Mouse (Mus musculus): ENCODE measurements around the gene Ak3.
A peak's percentile ranks its signal among the peaks of the same experiment; 100 is the strongest.

Gene Ak3

DNA sequence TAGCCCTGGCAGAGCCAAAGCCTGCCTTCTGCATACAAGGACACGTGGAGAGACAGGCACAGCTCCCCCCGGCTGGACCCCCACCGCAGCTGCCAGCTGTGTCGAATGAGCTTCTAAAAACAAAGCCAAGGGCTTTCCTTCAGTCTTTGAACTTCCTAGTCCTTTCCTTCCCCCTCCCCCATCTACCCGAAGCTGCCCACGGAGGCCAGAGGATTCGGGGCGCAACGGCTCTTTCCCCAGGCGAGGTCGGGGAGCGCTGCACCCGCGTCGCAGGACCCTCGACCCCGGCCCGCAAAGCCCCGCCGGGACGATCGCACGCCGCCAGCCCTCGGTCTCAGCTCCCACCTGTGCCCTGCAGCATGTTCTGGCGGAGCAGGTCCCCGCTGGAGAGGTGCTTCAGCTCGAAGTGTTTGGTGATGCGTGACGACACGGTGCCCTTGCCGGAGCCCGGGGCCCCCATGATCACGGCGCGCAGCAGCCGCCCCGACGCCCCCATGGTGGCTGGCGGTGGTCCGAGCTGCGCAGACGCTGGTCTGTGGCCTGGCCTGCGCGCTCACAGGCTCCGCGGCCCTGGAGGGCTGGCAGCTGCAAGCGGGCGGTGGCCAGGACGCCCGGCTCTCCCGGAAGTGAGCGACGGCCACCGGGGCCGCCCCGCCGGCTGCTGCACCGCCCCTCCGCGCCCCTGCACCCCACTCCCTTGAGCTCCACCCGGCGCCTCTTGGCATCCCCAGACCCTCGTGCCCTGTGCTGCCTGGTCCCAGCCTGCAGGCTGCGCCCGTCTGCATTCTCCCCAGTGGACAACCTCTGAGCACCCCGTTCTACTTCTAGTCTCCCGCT, at the start of gene Ak3:
Ak3 (minus strand) TSS at position 628 of the 837 bp plus-strand sequence.
- peak; percentile 87 for DNase-seq (ENCODE audit: low read depth, low spot score)

DNA sequence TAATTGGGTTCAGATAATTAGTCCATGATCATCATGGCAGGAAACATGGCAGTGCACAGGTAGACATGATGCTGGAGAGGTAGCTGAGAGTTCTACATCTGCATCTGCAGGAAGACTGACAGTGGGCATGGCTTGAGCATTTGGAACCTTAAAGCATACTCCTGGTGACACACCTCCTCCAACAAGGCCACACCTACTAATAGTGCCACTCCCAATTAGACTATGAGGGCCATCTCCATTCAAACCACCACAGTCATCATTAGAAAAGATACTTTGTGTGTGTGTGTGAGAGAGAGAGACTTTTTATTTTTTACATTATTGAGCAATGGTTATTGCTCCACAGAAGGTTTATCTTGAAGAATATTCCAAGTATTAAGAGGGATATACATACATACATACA, 44.4 kb upstream of the Ak3 start:
- no peak for DNase-seq (ENCODE audit: low read depth, low spot score)

DNA sequence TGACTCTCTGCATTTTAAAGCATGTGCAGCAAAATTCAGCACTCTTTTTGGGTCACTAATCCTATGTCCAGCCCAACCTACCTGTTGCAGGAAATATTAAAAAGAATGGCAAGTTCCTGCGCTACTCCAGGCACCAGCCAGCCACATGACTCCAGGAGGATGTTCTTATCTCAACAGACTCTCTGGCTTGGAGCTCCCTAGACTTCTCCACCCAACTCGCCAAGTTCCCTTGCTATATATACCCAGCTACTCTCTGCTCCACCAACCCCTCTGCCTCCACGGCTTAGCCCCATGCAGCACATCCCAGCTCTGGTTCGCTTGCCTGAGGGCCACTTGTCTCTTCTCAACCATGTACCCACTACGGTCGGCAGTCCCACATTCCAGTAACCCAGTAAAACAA, 40.9 kb upstream of the Ak3 start:
- no peak for DNase-seq (ENCODE audit: low read depth, low spot score)

DNA sequence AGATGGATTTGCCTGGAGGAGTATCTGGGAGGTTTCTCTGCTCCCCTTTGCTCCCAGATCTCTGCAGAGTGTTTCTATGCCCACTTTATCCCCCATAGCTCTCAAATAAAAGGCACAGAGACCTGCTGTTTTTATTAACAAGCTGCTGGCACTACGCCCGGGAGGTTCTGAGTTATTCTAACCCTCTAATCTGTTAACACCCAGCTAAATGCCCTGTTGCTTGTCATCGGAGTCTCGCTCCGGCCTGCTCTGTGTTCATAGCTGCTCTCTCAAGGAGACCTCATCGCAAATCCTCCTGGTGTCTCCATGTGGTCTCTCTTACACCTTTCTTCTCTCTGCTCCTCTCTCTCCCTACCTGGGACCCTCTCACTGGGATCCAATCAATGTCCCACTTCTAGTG, 27.0 kb upstream of the Ak3 start:
- DNase-seq (ENCODE audit: low read depth, low spot score) = peak; percentile 36

DNA sequence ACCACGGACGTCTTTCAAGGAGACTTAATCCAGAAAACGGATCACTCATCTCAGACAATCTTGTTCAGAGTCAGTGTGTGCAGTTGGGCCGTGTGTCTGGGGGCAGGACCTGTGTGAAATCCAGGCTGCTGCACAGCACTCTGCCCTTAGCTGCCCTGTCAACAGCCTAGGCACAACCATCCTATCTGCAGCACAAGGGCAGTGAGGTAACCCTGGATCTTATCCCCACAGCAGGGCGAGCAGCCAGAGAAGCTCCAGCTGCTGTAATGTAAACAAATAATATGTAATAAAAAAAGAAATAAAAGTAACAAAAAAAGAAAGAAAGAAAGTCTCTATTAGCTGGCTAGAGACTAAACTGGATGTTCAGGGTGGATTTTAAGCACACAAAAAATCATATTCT, 21.4 kb upstream of the Ak3 start:
- DNase-seq (ENCODE audit: low read depth, low spot score) = no peak

DNA sequence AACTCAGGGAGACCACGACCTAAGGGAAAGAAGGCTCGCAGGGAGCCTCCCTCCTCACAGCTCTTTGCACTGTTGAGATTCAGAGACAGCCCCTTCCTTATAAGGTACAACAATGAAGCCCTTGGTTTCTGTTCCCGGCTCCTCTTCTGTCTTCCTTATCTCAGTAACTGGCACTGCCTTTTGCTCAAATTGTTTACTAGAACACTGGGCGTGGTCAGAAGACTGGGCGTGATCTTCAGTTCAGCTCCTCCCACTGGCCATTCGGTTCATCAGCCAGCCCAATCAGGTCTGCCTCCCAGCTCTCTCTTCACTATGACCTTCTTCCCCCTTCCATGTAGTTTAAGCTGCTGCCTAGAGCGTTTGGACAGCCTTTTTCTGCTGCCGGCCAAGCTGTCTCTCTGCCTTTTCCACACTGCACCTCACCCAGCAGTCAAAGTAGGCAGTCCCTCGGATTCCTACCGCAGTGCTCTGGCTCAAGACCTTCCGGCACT, 19.3 kb upstream of the Ak3 start:
- DNase-seq (ENCODE audit: low read depth, low spot score) = peak; percentile 92

DNA sequence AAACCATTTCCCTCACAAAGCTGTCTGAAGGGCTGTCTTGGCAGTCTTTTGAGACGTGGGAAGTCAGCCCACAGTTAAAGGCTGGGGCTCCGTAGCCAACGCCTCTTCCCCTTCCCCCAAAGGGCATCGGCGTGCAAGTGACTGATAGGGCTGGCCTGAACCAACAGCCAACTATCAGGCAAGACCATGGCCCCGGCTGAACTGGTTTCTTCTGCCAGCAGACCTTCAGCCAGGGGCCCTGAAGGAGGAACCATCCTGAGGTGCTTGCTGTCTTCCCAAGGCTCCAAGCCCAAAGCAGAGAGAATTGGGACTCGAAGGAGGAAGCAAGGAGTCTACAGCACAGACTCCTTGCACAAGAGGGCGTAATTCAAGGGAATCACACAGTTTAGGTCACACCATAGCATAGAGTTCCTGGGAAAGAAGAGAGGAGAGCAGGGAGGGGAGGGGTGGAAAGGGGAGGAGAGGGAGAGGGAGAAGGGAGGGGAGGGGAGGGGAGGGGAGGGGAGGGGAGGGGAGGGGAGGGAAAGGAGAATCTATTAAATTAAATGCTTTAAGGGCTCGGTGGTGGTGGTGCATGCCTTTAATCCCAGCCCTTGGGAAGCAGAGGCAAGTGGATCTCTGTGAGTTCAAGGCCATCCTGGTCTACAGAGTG, 16.8 kb upstream of the Ak3 start:
- peak; percentile 35 for DNase-seq (ENCODE audit: low read depth, low spot score)

DNA sequence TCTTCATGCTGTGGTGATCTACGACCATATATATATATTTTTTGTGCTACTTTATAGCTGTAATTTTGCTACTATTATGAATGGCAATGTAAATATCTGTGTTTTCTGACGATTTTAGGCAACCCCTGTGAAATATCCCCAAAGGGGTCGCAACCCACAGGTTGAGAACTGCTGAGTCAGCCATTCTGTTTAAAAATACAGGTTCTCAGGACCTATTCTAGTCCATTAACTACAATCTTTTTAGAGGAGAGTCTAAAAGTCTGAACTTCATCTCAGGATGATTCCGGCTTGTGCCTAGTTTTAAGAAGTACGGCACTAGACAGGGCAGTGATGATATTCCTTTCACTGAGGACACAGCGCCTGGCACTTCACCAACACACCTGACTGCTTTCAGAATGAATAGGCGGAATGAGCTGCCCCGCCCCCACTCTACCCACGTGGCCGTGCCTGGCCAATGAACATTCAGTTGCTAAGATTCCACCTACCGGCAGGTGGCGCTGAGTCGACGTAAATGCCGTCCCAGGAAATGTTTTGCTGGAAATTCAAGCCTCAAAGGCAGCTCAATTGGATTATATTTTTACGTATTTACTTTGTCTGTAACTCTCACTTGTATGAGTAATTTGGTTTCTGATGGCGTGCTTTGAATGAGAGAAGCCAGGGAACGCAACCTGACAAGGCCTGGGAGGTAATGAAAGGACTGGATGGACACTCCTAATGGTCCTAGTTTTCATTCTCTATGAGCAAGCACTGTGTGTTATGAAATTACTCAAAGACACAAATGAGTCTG, 16.0 kb upstream of the Ak3 start:
- DNase-seq (ENCODE audit: low read depth, low spot score) = peak; percentile 95

DNA sequence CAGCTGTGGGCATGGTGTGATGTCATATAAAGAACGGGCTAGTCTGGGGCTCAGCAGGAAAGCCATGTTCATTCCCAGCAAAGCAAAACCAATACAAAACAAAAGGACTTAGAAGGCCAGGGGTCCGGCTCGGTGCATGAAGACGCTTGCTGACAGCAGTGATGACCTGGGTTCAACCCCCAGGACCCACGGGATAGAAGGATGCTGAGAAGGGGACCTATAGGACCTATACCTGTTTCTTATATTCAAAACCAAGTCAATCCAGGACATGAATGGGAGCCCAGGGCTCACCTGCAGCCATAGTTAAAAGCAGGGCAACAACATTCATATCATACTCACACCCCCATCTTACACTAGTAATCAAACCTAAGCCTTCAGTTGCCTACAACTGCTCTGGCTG, 15.2 kb upstream of the Ak3 start:
- DNase-seq (ENCODE audit: low read depth, low spot score) = no peak

DNA sequence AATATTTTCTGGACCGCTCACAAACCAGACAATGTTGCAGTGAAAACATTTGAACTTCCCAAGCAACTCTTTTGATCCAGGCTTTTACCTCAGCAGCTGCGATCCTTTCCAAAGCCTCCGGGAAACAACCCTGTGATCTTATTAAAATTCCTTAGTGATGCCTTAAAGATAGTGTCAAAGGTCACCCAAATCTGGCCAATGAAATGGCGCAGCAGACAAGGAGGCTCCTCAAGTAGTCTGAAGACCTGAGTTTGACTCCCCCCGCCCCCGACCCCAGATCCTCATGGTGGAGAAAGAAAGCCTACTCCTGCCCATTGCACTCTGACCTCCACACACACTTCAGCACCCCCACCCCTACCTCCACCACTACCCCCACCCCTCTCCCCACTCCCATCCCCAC, 12.5 kb upstream of the Ak3 start:
- no peak for DNase-seq (ENCODE audit: low read depth, low spot score)

DNA sequence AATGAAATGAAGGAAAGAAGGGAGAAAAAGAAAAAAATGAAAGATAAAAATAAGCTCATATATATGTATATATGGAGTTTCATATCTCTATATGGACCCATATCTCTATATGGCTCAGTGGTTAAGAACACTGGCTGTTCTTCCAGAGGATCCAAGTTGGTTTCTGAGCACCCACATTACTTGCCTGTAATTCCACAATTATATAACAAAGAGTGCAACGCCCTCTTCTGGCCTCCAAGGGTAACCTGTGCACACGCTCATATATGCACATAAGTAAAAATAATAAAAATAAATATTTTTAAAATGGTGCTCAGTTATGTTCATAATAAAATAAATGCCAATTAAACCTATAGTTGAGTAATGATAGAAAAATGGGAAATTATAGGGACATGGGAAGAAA, 11.9 kb upstream of the Ak3 start:
- DNase-seq (ENCODE audit: low read depth, low spot score) = peak; percentile 25

DNA sequence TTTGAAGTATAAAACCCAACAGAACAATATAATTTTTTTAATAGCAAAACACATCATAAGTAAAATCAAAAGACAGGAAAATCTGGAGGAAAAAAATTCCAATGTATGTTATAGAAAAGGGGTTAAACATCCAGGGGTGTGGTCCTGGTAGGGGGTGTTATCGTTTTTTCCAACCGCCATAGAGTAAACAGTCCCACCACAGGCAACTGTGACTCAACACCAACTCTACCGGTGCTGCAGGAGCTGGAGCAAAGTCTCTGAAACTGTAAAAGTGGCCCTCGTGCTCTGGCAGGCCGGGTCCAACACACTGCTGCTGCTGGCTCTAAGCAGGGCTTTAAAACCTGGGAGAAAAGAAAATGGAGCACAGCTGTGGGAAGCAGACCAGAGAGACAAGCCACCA, 11.0 kb upstream of the Ak3 start:
- DNase-seq (ENCODE audit: low read depth, low spot score) = no peak

DNA sequence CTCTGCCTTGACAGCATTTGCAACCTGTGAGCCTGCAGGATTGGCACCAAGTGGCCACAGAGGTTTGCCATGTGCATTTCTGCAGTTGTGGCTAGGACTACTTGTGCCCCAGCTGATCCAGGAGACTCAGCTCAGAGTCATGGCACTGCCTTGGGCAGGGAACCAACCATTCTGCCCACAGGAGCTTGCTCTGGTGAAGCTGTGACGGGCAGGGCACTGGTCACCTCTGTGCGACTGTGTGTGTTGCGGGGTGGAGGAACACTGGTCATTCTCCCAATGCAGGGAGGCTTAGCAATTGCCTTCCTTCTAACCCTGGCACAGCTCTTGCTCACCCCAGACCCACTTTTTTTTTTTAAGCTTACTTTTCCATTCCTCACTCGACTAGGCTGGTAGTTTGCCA, 7.7 kb upstream of the Ak3 start:
- DNase-seq (ENCODE audit: low read depth, low spot score) = no peak

DNA sequence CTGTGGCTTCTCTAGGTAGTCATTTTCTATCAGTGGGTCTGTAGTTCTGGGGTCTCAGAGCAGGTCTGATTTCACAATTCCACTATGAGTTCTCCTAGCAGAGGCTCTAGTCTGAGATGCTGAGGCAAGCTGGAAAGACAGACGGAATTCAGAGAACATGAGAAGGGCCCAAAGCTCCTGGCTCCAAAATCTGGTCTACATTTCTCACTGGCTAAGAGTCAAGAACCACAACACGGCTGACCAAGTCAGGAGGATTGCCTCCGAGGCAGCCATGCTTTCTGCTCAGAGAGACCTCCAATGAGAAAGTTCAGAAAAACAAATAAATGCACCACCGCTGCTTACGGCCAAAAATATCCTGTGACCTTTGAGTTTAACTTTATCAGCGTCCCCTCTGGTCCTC, 6.8 kb upstream of the Ak3 start:
- no peak for DNase-seq (ENCODE audit: low read depth, low spot score)

DNA sequence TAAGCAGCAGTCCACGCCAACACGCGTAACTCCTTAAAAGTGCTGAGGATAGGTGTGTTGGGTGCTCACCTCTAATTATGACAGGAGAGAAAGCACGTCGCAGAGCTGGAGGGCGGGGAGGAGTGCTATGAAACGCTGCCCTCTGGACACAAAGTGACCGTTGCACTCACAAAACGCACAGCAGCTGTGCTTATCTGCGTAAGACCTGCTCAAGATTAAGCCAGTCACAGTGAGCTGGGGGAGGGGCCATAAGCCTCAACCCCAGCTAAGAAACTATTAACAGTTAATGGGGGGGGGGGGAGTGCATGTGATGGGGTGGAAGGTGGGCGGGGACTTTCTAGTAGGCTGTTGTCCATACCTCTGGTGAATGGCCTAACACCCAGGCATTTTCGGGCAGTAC, 5.0 kb upstream of the Ak3 start:
- no peak for DNase-seq (ENCODE audit: low read depth, low spot score)

DNA sequence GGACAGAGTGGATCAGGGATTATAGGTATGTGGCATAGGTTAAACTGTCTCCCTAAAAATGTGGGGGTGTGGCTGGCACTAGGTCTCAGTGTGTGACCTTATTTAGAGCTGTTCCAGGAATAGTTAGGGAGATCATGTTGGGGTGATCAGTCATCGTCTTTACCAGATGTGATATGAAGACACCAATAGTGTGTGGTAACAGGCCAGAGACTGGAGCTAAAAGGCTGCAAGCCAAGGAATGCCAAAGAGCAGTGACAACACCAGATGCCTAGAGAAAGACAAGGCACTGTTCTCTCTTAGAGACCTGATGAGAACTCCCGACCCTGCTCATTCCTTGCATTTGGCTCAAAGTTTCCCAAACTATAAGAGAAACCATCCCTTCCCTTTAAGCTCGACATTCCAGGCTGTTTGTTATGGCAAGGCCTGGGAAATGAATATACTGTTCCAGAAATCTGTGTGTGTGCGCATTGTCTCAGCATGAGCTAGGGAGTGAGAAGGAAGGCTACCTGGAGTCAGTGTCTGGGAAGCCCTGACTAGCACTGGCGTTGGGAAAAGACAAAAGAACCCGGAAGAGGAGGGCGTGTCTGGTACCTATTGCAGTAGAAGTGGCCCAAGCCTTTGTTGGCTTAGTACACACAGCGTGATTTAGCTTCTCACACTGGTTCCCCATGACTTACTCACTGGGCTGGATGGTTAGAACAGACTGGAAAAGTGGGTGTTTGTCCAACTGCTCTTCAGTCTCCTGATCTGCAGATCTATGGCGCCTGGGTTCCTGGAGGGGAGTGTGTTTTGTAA, 2.6 kb upstream of the Ak3 start:
- DNase-seq (ENCODE audit: low read depth, low spot score) = no peak

DNA sequence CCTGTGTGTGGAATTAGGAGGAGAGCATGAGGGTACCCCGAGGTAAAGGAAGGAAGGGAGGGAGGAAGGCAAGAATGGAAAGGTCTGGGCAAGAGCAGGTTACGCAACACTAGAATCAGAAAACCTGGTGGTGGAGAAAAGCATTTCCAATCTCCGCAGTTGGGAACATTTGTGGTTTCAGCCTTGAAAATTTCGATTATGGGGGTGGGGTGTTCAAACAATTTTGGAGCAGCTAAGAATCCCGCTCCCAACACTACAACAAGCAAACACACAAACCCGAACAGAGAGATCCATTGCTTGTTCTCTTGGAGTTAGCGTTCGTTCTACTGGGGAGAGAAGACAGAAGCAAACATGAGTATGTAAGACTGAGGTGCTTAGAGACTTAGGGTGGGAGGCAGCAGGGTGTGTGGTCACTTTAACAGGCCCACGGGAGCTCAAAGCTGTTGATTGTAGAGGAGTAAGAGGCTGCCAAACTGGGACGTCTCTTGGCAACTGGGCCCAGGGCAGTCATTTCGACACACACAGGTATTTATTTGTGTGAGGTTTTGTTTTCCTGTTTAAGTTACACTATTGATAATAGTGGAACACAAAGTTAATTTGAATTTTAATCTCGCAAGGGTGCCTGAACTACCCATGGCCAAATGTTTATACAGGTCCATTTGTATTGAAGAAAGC, 1.8 kb upstream of the Ak3 start:
- DNase-seq (ENCODE audit: low read depth, low spot score) = no peak

DNA sequence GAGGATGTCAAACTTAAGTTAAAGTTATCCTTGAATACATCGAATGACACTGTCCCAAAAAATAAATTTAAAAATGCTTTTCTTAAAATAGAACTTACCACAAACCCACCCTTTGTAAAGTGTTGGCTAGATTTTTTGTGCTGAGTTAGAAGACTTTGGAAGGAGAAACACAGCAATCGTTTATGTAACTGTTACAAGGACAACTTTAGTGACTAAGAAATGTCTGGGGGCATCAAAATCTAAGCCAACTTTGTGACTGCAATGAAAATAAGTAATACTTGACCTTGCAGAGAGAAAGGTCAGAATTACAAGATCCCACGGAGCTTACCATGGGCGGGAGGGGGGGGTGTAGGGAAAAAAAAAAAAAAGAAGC, 814 bp downstream of the Ak3 start:
- no peak for DNase-seq (ENCODE audit: low read depth, low spot score)

DNA sequence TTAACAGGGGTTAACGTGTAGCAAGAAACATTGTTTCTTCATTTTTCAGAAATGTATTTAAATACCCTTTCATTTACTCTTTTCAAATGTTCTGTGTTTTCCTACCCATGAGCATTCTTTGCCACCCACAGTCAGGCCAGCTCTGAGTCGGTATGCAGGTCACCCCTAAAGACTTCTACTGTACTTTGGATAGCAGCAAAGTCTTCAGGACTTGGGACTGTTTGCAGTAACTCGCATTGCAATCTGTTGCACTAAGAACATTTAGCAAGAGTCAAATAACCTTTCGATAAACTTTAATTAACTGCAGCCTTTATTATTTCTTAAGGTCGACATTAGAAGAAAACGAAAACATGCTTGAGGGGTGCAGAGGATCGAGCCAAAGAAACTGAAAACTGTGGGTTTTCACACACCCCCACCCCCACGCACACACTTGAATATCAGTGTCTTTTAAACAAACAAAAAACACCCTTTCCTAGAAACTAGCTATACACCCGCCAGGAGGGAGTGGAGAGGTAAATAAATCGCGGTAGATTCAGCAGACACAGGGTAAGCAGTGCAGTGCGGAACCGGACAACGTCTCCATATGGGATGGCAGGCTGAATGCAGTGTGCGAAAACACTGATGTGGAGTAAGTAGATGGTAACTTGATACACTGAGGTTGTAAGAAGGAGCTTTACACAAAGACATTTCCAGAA, 1.7 kb downstream of the Ak3 start:
- no peak for DNase-seq (ENCODE audit: low read depth, low spot score)

DNA sequence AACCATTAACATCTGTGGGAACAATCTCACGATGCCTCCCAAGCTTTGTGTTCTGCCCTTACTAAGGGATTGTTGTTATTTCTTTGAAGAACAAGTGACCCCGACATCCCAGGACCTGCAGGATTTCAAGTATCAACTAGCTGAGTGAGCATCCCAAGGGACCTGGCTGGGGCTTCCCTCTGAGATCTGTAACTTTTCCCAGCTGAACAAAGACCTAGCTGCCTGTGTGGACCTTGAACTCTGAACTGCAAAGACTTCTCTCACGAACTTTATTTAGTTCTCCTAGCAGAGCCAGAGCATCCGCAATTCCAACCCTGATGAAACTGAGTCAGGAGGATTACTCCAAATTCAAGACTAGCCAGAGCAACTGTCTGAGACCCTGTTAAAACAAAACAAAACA, 2.4 kb downstream of the Ak3 start:
- DNase-seq (ENCODE audit: low read depth, low spot score) = no peak

Measured in brain, adult 2 months (tissue).